Mouse (Mus musculus): ENCODE data around the gene Mybpc2. TPM values are rescaled to one million over a fixed set of nuclear protein-coding genes. Genes with fewer than 3 reads are reported as not detected.

Gene Mybpc2
- polyA plus RNA-seq, 1 experiment from 2014 or later = 0.63 TPM

DNA sequence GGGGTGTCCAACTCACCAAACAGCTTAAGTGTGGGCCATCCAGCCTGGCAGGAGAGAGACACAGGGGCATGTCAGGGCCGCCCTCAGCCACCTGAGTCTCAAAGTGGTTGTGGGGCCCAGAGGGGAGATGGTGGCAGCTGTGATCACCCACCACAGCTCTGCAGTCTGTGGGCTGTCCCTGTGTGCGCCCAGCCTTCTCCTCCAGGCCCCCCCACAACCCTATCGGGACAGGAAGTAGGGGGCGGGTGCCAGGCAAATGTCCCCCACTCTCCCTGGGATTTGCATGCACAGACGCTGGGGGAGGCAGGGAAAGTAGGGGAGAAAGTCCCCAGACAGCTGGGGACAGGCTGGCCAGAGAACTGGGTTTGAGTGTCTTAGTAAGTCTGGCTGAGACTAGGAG, 6.8 kb upstream of the Mybpc2 start:
- peaks cover 3% of the 10 kb centered on the region; the same call in 1 of the 2 replicates for H3K27me3 ChIP-seq (ENCODE audit: control insufficient read depth, insufficient read depth, low read depth, low read length)
- H3K4me3 ChIP-seq (ENCODE audit: low read length) = no peak overlapping the region
- H3K36me3 ChIP-seq (ENCODE audit: control insufficient read depth, insufficient read depth, low read length) = peaks cover 15% of the 10 kb centered on the region
- H3K4me1 ChIP-seq (replicated peaks; ENCODE audit: control insufficient read depth, insufficient read depth, low read length) = peaks cover 5% of the 10 kb centered on the region; the same call in 1 of the 2 replicates
- no peak overlapping the region for H3K9ac ChIP-seq (ENCODE audit: low read length)
- ATAC-seq (ENCODE audit: low read depth) = no peak
- no peaks in the 10 kb centered on the region for H3K9me3 ChIP-seq (ENCODE audit: control insufficient read depth, low read length)
- no peak overlapping the region for H3K27ac ChIP-seq (ENCODE audit: low read length)
- 19% methylated on average over 5 of the region's 5 CpGs for WGBS
- no peak overlapping the region for H3K4me2 ChIP-seq (ENCODE audit: low read depth, low read length)

DNA sequence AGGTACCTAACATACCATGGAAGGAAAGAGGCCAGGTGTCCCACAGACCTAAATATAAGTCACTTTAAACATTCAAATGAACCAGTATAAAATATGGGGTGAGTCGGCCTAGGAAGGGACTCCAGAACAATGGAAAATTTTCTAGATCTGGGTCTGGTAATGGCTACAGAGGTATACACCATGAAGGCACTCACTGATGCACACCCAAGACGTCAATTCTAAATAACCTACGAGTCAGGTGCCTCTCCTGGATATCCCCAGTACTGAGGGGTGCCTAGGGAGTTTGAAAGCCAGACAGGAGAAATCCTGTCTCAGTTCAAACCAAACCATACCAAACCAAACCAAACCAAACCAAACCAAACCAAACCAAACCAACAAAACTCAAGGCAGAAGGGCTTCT, 6.1 kb upstream of the Mybpc2 start:
- WGBS = 70% methylated on average over 3 of the region's 3 CpGs
- Histone ChIP-seq H3K27me3 (ENCODE audit: control insufficient read depth, insufficient read depth, low read depth, low read length) (peaks cover 3% of the 10 kb centered on the region; the same call in 1 of the 2 replicates), H3K4me3 (ENCODE audit: low read length) (no peak overlapping the region), H3K36me3 (ENCODE audit: control insufficient read depth, insufficient read depth, low read length) (peaks cover 12% of the 10 kb centered on the region), H3K9me3 (ENCODE audit: control insufficient read depth, low read length) (no peaks in the 10 kb centered on the region), H3K9ac (ENCODE audit: low read length) (no peak overlapping the region), H3K4me2 (ENCODE audit: low read depth, low read length) (no peak overlapping the region), H3K27ac (ENCODE audit: low read length) (no peak overlapping the region), H3K4me1 (replicated peaks; ENCODE audit: control insufficient read depth, insufficient read depth, low read length) (peaks cover 8% of the 10 kb centered on the region; the same call in 1 of the 2 replicates)
- no peak for ATAC-seq (ENCODE audit: low read depth)

DNA sequence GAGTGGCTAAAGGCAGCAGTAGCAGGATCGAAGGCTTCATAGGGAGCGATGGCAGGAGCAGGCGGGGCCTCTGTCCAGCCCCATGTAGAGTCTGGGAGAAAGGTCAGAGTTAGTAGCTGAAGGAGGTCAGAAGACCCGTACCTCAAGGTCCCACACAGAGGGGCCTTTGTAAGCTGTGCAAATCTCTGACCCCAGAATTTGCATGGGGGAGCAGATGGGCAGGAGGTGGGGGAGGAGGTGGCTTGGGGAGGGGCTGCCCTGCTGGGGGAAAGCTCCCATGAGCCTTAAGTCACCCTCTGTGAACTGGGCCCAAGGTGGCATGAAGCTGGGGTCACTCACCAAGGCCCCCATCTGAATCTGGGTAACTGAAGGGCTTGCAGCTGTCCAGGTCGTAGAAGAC, 5.1 kb upstream of the Mybpc2 start:
- Histone ChIP-seq H3K36me3 (ENCODE audit: control insufficient read depth, insufficient read depth, low read length) (peaks cover 4% of the 10 kb centered on the region), H3K27me3 (ENCODE audit: control insufficient read depth, insufficient read depth, low read depth, low read length) (peaks cover 6% of the 10 kb centered on the region; the same call in 1 of the 2 replicates), H3K9me3 (ENCODE audit: control insufficient read depth, low read length) (no peaks in the 10 kb centered on the region), H3K4me3 (ENCODE audit: low read length) (no peak overlapping the region), H3K27ac (ENCODE audit: low read length) (no peak overlapping the region), H3K4me2 (ENCODE audit: low read depth, low read length) (no peak overlapping the region), H3K4me1 (replicated peaks; ENCODE audit: control insufficient read depth, insufficient read depth, low read length) (peaks cover 16% of the 10 kb centered on the region; the same call in 1 of the 2 replicates), H3K9ac (ENCODE audit: low read length) (no peak overlapping the region)
- 49% methylated on average over 5 of the region's 5 CpGs for WGBS
- no peak for ATAC-seq (ENCODE audit: low read depth)

- H3K27me3 ChIP-seq (ENCODE audit: control insufficient read depth, insufficient read depth, low read depth, low read length) = peaks cover 17% of the 10 kb centered on the region; the same call in 1 of the 2 replicates
- no peaks in the 10 kb centered on the region for H3K36me3 ChIP-seq (ENCODE audit: control insufficient read depth, insufficient read depth, low read length)
- H3K9me3 ChIP-seq (ENCODE audit: control insufficient read depth, low read length) = no peaks in the 10 kb centered on the region
- no peak overlapping the region for H3K27ac ChIP-seq (ENCODE audit: low read length)
- H3K4me3 ChIP-seq (ENCODE audit: low read length) = peak overlapping the region; percentile 36
- ATAC-seq (ENCODE audit: low read depth) = peak; percentile 41; the same call in 1 of the 2 replicates
- 4% methylated on average over 40 of the region's 40 CpGs for WGBS
- H3K4me2 ChIP-seq (ENCODE audit: low read depth, low read length) = peak overlapping the region; percentile 63
- H3K9ac ChIP-seq (ENCODE audit: low read length) = peak overlapping the region; percentile 57
- H3K4me1 ChIP-seq (replicated peaks; ENCODE audit: control insufficient read depth, insufficient read depth, low read length) = peaks cover 18% of the 10 kb centered on the region; the same call in 1 of the 2 replicates
Observed at GRCm38 (mm10) chr7:44527483-44528398, 3.3 kb upstream of the Mybpc2 start.

GRCm38 (mm10) chr7:44526414-44527154, 2.1 kb upstream of the Mybpc2 start:
- no peak overlapping the region for H3K9ac ChIP-seq (ENCODE audit: low read length)

DNA sequence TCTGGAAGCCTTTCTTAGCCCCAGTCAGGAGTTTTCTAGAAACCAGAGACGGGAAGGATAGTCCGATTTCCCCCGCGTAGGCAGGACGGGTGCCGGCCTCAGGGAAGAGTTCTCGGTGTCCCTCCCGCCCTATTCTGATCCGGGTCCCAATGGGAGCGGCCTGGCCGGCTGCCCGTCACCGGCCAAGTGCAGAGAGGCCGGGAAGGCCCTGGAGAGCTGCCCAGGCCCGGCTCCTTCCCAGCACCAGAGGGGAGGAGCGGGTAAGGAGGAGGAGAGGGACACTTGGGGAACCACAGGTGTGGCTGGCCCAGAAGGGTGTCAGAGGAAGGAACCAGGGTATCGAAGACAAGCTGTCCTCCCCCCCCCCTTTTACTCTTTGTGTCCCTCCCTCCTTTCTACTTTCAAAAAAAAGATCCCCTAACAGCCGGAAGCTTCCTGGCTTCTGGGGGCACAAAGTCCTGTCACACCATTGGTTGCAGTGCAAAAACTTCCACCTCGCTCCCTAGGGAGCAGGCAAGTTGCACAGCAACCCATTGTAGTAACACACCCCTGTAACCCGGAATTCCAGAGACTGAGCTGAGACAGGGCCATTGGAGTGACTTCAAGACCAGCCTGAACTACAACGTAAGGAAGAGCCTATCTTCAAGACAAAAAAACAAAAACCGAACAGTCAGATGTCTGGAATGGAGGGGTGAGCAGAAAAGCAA, 823 bp upstream of the Mybpc2 start:
- Histone ChIP-seq H3K4me2 (ENCODE audit: low read depth, low read length) (peak overlapping the region; percentile 50), H3K27ac (ENCODE audit: low read length) (peak overlapping the region; percentile 66), H3K9me3 (ENCODE audit: control insufficient read depth, low read length) (no peaks in the 10 kb centered on the region), H3K9ac (ENCODE audit: low read length) (peak overlapping the region; percentile 63), H3K36me3 (ENCODE audit: control insufficient read depth, insufficient read depth, low read length) (no peaks in the 10 kb centered on the region), H3K4me1 (replicated peaks; ENCODE audit: control insufficient read depth, insufficient read depth, low read length) (peaks cover 21% of the 10 kb centered on the region), H3K4me3 (ENCODE audit: low read length) (peak overlapping the region; percentile 9), H3K27me3 (ENCODE audit: control insufficient read depth, insufficient read depth, low read depth, low read length) (peaks cover 32% of the 10 kb centered on the region)
- 10% methylated on average over 22 of the region's 22 CpGs for WGBS
- ATAC-seq (ENCODE audit: low read depth) = peak; percentile 84

More at GRCm38 (mm10) chr7:44526414-44527154, 2.1 kb upstream of the Mybpc2 start:
- 88% methylated on average over 14 of the region's 14 CpGs for WGBS
- Histone ChIP-seq H3K27me3 (ENCODE audit: control insufficient read depth, insufficient read depth, low read depth, low read length) (peaks cover 25% of the 10 kb centered on the region), H3K4me2 (ENCODE audit: low read depth, low read length) (no peak overlapping the region), H3K36me3 (ENCODE audit: control insufficient read depth, insufficient read depth, low read length) (no peaks in the 10 kb centered on the region), H3K27ac (ENCODE audit: low read length) (no peak overlapping the region), H3K4me1 (replicated peaks; ENCODE audit: control insufficient read depth, insufficient read depth, low read length) (peaks cover 18% of the 10 kb centered on the region; the same call in 1 of the 2 replicates), H3K9me3 (ENCODE audit: control insufficient read depth, low read length) (no peaks in the 10 kb centered on the region), H3K4me3 (ENCODE audit: low read length) (no peak overlapping the region)
- no peak for ATAC-seq (ENCODE audit: low read depth)

- Histone ChIP-seq H3K4me3 (ENCODE audit: low read length) (no peak overlapping the region), H3K4me1 (replicated peaks; ENCODE audit: control insufficient read depth, insufficient read depth, low read length) (peaks cover 21% of the 10 kb centered on the region), H3K9ac (ENCODE audit: low read length) (no peak overlapping the region), H3K4me2 (ENCODE audit: low read depth, low read length) (no peak overlapping the region), H3K27me3 (ENCODE audit: control insufficient read depth, insufficient read depth, low read depth, low read length) (peaks cover 29% of the 10 kb centered on the region), H3K36me3 (ENCODE audit: control insufficient read depth, insufficient read depth, low read length) (no peaks in the 10 kb centered on the region), H3K27ac (ENCODE audit: low read length) (no peak overlapping the region), H3K9me3 (ENCODE audit: control insufficient read depth, low read length) (no peaks in the 10 kb centered on the region)
- no peak for ATAC-seq (ENCODE audit: low read depth)
- 70% methylated on average over 2 of the region's 2 CpGs for WGBS
Observed at GRCm38 (mm10) chr7:44523056-44523455, 1.4 kb downstream of the Mybpc2 start.

GRCm38 (mm10) chr7:44521710-44522109, 2.7 kb downstream of the Mybpc2 start:
- Histone ChIP-seq H3K4me3 (ENCODE audit: low read length) (no peak overlapping the region), H3K9ac (ENCODE audit: low read length) (peak overlapping the region; percentile 46), H3K36me3 (ENCODE audit: control insufficient read depth, insufficient read depth, low read length) (no peaks in the 10 kb centered on the region), H3K9me3 (ENCODE audit: control insufficient read depth, low read length) (no peaks in the 10 kb centered on the region), H3K27me3 (ENCODE audit: control insufficient read depth, insufficient read depth, low read depth, low read length) (peaks cover 29% of the 10 kb centered on the region), H3K4me2 (ENCODE audit: low read depth, low read length) (peak overlapping the region; percentile 32; the same call in 1 of the 2 replicates), H3K27ac (ENCODE audit: low read length) (no peak overlapping the region), H3K4me1 (replicated peaks; ENCODE audit: control insufficient read depth, insufficient read depth, low read length) (peaks cover 16% of the 10 kb centered on the region)
- WGBS = 2% methylated on average over 20 of the region's 20 CpGs
- ATAC-seq (ENCODE audit: low read depth) = peak; percentile 35

Measured in lung, embryonic 16.5 days (tissue).